Mouse (Mus musculus) stomach, embryonic 14.5 days (tissue): Measurements from ENCODE around the gene Prlr. TPM values are rescaled to one million over a fixed set of nuclear protein-coding genes. Genes with fewer than 3 reads are reported as not detected.

Source experiments
- ATAC-seq: fragments of 200-750 bp; cut with Nextera tagmentation; 2 replicates; pipeline ENCODE4 v1.8.0; 2017; ENCODE audit warnings: low read depth, moderate TSS enrichment; ENCODE audit not compliant: insufficient number of reproducible peaks, insufficient read depth, low FRiP score
- H3K27ac ChIP-seq: fragments of 300-500 bp; sonication (generic); 2 replicates; pipeline ENCODE4 v1.5.1; 2014; ENCODE audit warnings: mild to moderate bottlenecking, low read length, moderate library complexity, mixed read lengths
- H3K27me3 ChIP-seq: fragments of 300-500 bp; sonication (generic); 2 replicates; pipeline ENCODE4 v1.6.1; 2014; ENCODE audit warnings: low read length, control low read depth, mixed read lengths; ENCODE audit not compliant: control insufficient read depth, insufficient read depth
- H3K36me3 ChIP-seq: fragments of 300-500 bp; sonication (generic); 2 replicates; pipeline ENCODE4 v1.6.1; 2014; ENCODE audit warnings: mild to moderate bottlenecking, control low read depth, low read length, moderate library complexity, mixed read lengths; ENCODE audit not compliant: control insufficient read depth, insufficient read depth
- H3K4me1 ChIP-seq: fragments of 300-500 bp; sonication (generic); 2 replicates; pipeline ENCODE4 v1.6.1; 2014; ENCODE audit warnings: low read length, control low read depth, mixed read lengths; ENCODE audit not compliant: control insufficient read depth, insufficient read depth
- H3K4me2 ChIP-seq: fragments of 300-500 bp; sonication (generic); replicated peaks from 2 replicates; pipeline ENCODE4 v1.6.1; 2014; ENCODE audit warnings: low read depth, low read length, control low read depth
- H3K4me3 ChIP-seq: fragments of 300-500 bp; sonication (generic); 2 replicates; pipeline ENCODE4 v1.5.1; 2014; ENCODE audit warnings: low read depth, low read length, control low read depth
- H3K9ac ChIP-seq: fragments of 300-500 bp; sonication (generic); replicated peaks from 2 replicates; pipeline ENCODE4 v1.6.1; 2014; ENCODE audit warnings: low read depth, mild to moderate bottlenecking, control low read depth, low read length, moderate library complexity, mixed read lengths
- H3K9me3 ChIP-seq: fragments of 300-500 bp; sonication (generic); 2 replicates; pipeline ENCODE4 v1.6.1; 2016; ENCODE audit warnings: low read depth, low read length, control low read depth; ENCODE audit not compliant: control insufficient read depth
- WGBS: fragments of 180-500 bp; shearing (Covaris S2); extraction: QIAGEN DNeasy Blood & Tissue Kit; methylation state at CpG from one replicate; pipeline ENCODE4 v1.1.7; 2014; 5-methylcytosine and 5-hydroxymethylcytosine counted together
- polyA plus RNA-seq: library from polyadenylated mRNA; unstranded; fragments of >200 nt; fragmentation: Nextera tagmentation; extraction: Ambion mirVana; gene quantifications from 2 replicates; pipeline ENCODE4 v1.2.1, GENCODE M21; 2014

Gene Prlr
- polyA plus RNA-seq, 1 experiment from 2014 or later = 3.0 TPM

DNA sequence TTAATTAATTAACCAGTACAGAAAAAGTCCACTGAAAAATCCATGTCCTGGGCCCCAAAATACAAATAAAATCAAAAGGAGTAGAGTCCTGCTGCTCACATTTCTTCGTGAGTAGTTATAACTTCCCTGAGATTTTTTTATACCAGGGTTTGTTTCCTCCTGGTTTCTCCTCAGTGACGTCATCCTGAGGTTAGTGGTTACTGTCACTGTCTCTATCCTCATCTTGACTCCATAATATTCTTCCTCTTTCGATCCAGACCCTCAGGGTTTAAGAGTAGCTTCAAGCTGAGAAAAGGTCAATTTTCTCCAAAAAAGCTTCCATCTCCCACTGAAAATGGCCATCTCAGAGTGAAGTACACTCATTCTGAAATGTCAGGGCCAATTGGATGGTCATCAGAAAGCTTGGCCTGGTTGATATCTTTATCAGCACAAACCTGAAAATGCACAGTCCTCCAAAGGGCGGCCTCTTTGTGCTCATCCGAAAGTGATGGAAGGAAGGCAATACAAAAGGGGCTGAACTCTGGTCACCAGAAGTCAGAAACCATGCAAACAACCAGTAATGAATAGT lies 63.3 kb downstream of the Prlr start:
- Histone ChIP-seq H3K36me3 (no peaks in the 10 kb centered on the region), H3K4me2 (no peak overlapping the region), H3K4me3 (no peak overlapping the region), H3K9me3 (no peaks in the 10 kb centered on the region), H3K27me3 (no peaks in the 10 kb centered on the region), H3K4me1 (no peaks in the 10 kb centered on the region), H3K9ac (no peak overlapping the region), H3K27ac (no peak overlapping the region)
- no peak for ATAC-seq
- WGBS = 84% methylated on average over 5 of the region's 5 CpGs

DNA sequence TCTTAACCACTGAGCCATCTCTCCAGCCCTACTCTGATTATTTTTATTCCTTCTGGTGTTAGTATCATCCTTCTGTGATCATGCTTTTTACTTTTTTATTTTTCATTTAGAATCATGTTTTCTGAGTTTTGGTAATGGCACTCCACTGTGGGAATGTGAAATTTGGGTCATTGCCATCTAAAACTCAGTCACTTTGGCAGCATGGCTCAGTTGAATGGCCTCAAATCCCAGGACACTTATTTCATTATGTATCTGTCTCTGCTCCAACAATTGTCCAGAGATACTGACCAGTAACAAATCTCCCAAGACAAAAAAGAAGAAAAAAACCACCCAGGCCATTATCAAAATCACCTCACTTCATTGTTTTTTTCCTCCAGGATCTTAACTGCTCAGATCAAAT lies 65.2 kb downstream of the Prlr start:
- H3K4me1 ChIP-seq = no peaks in the 10 kb centered on the region
- no peak overlapping the region for H3K4me3 ChIP-seq
- no peak for ATAC-seq
- H3K36me3 ChIP-seq = no peaks in the 10 kb centered on the region
- H3K27me3 ChIP-seq = no peaks in the 10 kb centered on the region
- H3K9me3 ChIP-seq = no peaks in the 10 kb centered on the region
- H3K27ac ChIP-seq = no peak overlapping the region
- H3K9ac ChIP-seq = no peak overlapping the region
- no peak overlapping the region for H3K4me2 ChIP-seq

DNA sequence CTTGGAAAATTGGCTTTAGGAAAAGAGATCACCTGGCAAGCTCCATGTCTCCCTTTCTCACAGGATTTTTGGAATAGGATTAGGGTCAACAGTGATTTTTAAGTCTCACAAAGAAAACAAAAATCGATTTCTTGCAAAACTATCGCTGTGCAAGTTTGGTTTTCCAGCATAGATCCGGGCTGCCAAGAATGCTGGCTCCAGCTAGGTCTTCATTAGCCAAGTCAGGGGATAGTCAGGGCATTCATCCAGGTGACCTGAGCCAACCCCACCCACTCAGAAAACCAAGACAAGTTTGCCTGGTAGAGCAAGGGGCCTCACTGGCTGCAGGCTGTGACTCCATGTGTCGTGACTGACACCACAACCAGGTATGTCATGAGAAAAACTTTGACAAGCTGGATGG lies 72.2 kb downstream of the Prlr start:
- no peak for ATAC-seq
- Histone ChIP-seq H3K4me1 (no peaks in the 10 kb centered on the region), H3K9ac (no peak overlapping the region), H3K36me3 (no peaks in the 10 kb centered on the region), H3K4me2 (no peak overlapping the region), H3K4me3 (no peak overlapping the region), H3K27me3 (no peaks in the 10 kb centered on the region), H3K27ac (no peak overlapping the region), H3K9me3 (no peaks in the 10 kb centered on the region)
- 89% methylated on average over 4 of the region's 4 CpGs for WGBS

DNA sequence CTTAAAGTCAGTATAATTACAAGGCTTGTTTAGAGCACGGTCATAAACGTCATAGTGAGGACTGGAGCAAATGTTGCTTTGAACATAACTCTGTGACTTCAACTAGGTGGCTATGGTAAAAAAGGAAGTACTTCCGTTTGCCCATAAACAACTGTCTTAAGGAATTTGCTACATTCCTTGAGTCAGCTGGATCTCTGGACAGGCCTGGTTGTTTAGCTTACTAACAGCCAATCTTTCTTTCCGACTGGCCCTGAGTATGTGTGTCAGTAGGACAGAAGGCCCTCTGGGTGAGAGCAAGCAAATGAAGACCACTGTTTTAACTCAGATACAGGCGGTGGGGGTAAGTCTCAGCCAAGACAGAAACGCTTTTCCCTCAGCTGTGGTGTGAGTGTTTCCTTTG lies 73.7 kb downstream of the Prlr start:
- Histone ChIP-seq H3K27me3 (no peaks in the 10 kb centered on the region), H3K36me3 (no peaks in the 10 kb centered on the region), H3K9ac (no peak overlapping the region), H3K27ac (no peak overlapping the region), H3K4me3 (no peak overlapping the region), H3K4me1 (no peaks in the 10 kb centered on the region), H3K4me2 (no peak overlapping the region), H3K9me3 (no peaks in the 10 kb centered on the region)
- 51% methylated on average over 6 of the region's 6 CpGs for WGBS
- no peak for ATAC-seq

DNA sequence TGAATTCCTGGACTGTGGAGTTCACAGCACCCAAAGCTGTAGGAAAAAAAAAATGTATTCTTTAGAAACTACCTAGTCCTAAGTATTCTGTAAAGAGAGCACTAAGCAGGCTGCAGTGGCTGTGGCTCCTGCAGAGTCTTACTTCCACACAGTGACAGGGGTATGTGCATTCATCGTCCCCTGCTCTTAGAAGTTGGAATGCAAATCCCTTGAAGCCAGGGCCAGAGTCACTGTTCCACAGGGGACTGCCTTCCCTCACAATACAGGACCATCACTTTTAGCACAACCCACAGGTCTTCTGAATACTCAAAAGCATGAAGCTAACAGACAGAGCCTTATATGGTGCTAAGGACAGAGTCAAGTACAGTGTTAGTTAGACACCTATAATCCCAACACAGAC lies 75.5 kb downstream of the Prlr start:
- no peaks in the 10 kb centered on the region for H3K4me1 ChIP-seq
- H3K27ac ChIP-seq = no peak overlapping the region
- no peak overlapping the region for H3K4me3 ChIP-seq
- H3K36me3 ChIP-seq = no peaks in the 10 kb centered on the region
- 53% methylated on average over 1 of the region's 1 CpGs for WGBS
- ATAC-seq = no peak
- H3K27me3 ChIP-seq = no peaks in the 10 kb centered on the region
- H3K9me3 ChIP-seq = no peaks in the 10 kb centered on the region
- H3K9ac ChIP-seq = no peak overlapping the region
- H3K4me2 ChIP-seq = no peak overlapping the region

DNA sequence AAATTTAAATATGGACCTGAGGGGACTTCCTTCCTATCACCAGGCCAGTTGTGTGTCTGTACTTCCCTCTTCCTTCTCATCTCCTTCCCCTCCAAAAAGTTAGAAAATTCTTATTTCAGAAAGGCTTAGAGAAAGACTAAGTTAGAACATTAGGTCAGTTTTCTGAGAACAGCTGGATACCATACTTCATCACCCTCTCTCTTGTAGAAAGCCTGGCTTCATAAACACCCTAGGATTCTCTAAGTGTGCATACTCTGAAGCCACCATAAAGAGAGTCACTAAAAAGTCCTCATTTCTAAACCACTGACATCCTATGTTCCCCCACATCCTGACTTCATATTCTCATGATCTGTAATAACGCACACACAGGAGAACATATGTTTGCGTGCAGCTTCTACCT lies 85.2 kb downstream of the Prlr start:
- Histone ChIP-seq H3K4me2 (no peak overlapping the region), H3K27ac (no peak overlapping the region), H3K4me3 (no peak overlapping the region), H3K4me1 (no peaks in the 10 kb centered on the region), H3K9me3 (no peaks in the 10 kb centered on the region), H3K27me3 (no peaks in the 10 kb centered on the region), H3K9ac (no peak overlapping the region), H3K36me3 (no peaks in the 10 kb centered on the region)
- ATAC-seq = no peak
- 98% methylated on average over 2 of the region's 2 CpGs for WGBS

DNA sequence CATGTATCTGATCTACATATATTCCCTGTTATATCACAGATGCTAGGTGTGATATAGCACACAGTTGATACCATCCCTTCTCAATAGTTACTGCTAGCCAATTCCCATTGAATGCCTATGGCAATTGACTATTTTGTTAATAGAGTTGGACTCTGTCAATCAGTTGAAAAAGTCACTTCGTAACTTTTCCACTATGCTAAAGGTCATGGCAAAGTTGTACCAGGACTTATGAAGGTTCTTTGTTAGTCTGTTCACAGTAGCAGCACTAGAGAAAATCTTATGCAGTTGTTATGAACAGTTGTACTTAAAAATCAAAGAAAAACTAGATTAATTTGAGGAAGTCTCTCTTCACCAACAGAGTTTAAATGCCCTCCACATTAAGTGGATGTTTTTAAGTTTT lies 85.6 kb downstream of the Prlr start:
- Histone ChIP-seq H3K4me1 (no peaks in the 10 kb centered on the region), H3K4me3 (no peak overlapping the region), H3K9ac (no peak overlapping the region), H3K27me3 (no peaks in the 10 kb centered on the region), H3K36me3 (no peaks in the 10 kb centered on the region), H3K9me3 (no peaks in the 10 kb centered on the region), H3K4me2 (no peak overlapping the region), H3K27ac (no peak overlapping the region)
- WGBS = 85% methylated on average over 1 of the region's 1 CpGs
- no peak for ATAC-seq

DNA sequence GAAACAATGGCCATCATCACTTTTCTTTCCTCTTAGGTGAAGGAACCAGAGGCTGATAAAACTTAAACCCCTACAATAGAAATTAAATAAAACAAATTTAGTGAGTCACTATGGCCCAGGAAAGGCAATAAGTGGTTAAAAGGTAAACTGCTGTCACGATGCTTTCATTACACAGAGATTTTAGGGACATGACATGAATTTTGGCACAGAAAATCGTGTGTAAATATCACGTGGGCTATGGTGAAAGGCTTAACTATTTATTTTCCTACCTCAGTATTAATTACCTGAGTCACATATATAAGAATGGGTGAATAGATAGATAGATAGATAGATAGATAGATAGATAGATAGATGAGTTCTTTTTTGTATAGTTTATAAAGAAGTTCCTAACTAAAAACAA lies 86.4 kb downstream of the Prlr start:
- ATAC-seq = no peak

DNA sequence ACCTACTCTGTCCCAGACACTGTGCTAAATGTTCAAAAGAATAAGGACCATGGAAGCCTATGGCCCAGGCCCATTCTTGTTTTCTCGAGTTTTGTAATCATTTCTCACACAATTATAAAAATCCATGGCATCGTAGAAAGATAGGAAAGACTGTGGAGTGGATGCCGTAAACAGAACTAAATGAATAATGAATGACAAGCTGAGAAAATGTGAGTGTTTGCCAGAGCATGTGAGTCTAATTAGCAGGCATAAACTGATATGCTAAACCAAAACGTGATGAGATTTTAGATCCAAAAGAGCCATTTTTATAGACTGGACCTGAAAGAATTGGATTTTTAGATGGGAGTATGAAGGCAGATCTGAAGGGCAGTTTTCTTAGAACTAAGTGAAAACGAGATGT lies 87.8 kb downstream of the Prlr start:
- Histone ChIP-seq H3K4me3 (no peak overlapping the region), H3K9me3 (no peaks in the 10 kb centered on the region), H3K4me1 (no peaks in the 10 kb centered on the region), H3K9ac (no peak overlapping the region), H3K27me3 (no peaks in the 10 kb centered on the region), H3K36me3 (no peaks in the 10 kb centered on the region), H3K4me2 (no peak overlapping the region), H3K27ac (no peak overlapping the region)
- WGBS = 85% methylated on average over 5 of the region's 5 CpGs
- no peak for ATAC-seq

More for the DNA sequence above, 86.4 kb downstream of the Prlr start:
- Histone ChIP-seq H3K4me2 (no peak overlapping the region), H3K27ac (no peak overlapping the region), H3K9me3 (no peaks in the 10 kb centered on the region), H3K27me3 (no peaks in the 10 kb centered on the region), H3K4me3 (no peak overlapping the region), H3K4me1 (no peaks in the 10 kb centered on the region), H3K36me3 (no peaks in the 10 kb centered on the region), H3K9ac (no peak overlapping the region)
- WGBS = 66% methylated on average over 3 of the region's 3 CpGs
